8 mouse cellular contexts compared by ENCODE assay signal in genomic region chr10:88732309-88732622, GRCm38 (mm10). TPM values are rescaled to one million over a fixed set of nuclear protein-coding genes. Genes with fewer than 3 reads are reported as not detected.
A peak's percentile ranks its signal among the peaks of the same experiment; 100 is the strongest.
DNase-seq lines count a peak whose midpoint lies in the region; ATAC-seq and TF ChIP-seq lines count a peak whose summit lies in the region.

No protein-coding gene starts in this region.

- H3K4me2 ChIP-seq in heart, embryonic 14.5 days (ENCODE audit: low read length) = peak overlapping the region; percentile 95
- peak overlapping the region; percentile 85 for H3K4me2 ChIP-seq in heart, postnatal 0 days (ENCODE audit: low read depth, low read length)

- H3K4me3 ChIP-seq in heart, embryonic 14.5 days (ENCODE audit: control insufficient read depth in 1 of 2, insufficient read depth in 1 of 2, low read depth in 1 of 2, low read length in 2 of 2) = peak overlapping the region; percentile 92 to 99
- peak overlapping the region; percentile 98 for H3K4me3 ChIP-seq in heart, postnatal 0 days (ENCODE audit: low read depth, low read length)

- peaks cover 6 to 11% of the 10 kb centered on the region in 2 experiments for H3K4me1 ChIP-seq in heart, embryonic 14.5 days (ENCODE audit: control insufficient read depth in 2 of 2, insufficient read depth in 2 of 2, low read length in 2 of 2)
- peaks cover 10% of the 10 kb centered on the region; the same call in 1 of the 2 replicates for H3K4me1 ChIP-seq in heart, postnatal 0 days (ENCODE audit: control insufficient read depth, insufficient read depth)

- H3K27me3 ChIP-seq in heart, embryonic 14.5 days (ENCODE audit: control insufficient read depth, insufficient read depth, low read length) = no peaks in the 10 kb centered on the region
- H3K27me3 ChIP-seq in heart, postnatal 0 days (ENCODE audit: control insufficient read depth, insufficient read depth, low read length) = no peaks in the 10 kb centered on the region

- no peaks in the 10 kb centered on the region for H3K9me3 ChIP-seq in heart, embryonic 14.5 days (ENCODE audit: control insufficient read depth, low read length)
- H3K9me3 ChIP-seq in heart, postnatal 0 days (replicated peaks; ENCODE audit: control insufficient read depth, low read length) = no peaks in the 10 kb centered on the region

- TF ChIP-seq CTCF in heart, postnatal 0 days (IDR thresholded peaks at IDR 0.05; ENCODE audit: low read depth) = no peak

- no peak overlapping the region for H3K27ac ChIP-seq in heart, embryonic 14.5 days (replicated peaks in 1 of 2; ENCODE audit: control insufficient read depth in 1 of 2, insufficient read depth in 1 of 2, low read depth in 2 of 2, low read length in 2 of 2)
- no peak overlapping the region for H3K27ac ChIP-seq in heart, postnatal 0 days (ENCODE audit: low read depth)

- no peak for ATAC-seq in heart, embryonic 14.5 days (ENCODE audit: insufficient number of reproducible peaks, insufficient read depth, low FRiP score, low read depth)
- ATAC-seq in heart, postnatal 0 days (ENCODE audit: insufficient read depth, low read depth) = no peak
- peak; percentile 77 for ATAC-seq in megakaryocyte-erythroid progenitor cell, adult 5-6 weeks (replicated peaks; ENCODE audit: low FRiP score, low TSS enrichment, poor library complexity, severe bottlenecking)

- TF ChIP-seq EP300 in heart, postnatal 0 days (IDR thresholded peaks at IDR 0.05; ENCODE audit: low read depth) = no peak

- peaks cover 17% of the 10 kb centered on the region for H3K36me3 ChIP-seq in heart, embryonic 14.5 days (ENCODE audit: control insufficient read depth, insufficient read depth, low read length)
- peaks cover 16% of the 10 kb centered on the region for H3K36me3 ChIP-seq in heart, postnatal 0 days (replicated peaks; ENCODE audit: control insufficient read depth, insufficient read depth, low read length)

- H3K9ac ChIP-seq in heart, embryonic 14.5 days (ENCODE audit: low read length) = peak overlapping the region; percentile 98
- H3K9ac ChIP-seq in heart, postnatal 0 days (replicated peaks; ENCODE audit: low read depth, low read length) = peak overlapping the region; percentile 97; the same call in 1 of the 2 replicates

- no peak for DNase-seq in heart, postnatal 25 days (ENCODE audit: low spot score)
- peak; percentile 14 for DNase-seq in MN1 (ENCODE audit: low spot score)
- DNase-seq in heart, postnatal 0 days (ENCODE audit: low spot score) = no peak
- DNase-seq in adrenal gland, adult 18-20 months (ENCODE audit: low spot score in 2 of 2) = no peak
- no peak for DNase-seq in frontal cortex, postnatal 10 days (ENCODE audit: low spot score in 2 of 2)
- no peak for DNase-seq in right cerebral cortex, postnatal 10 days (ENCODE audit: low spot score in 2 of 2)

- WGBS in heart, embryonic 14.5 days = 5% methylated on average over 6 of the region's 6 CpGs
- 8% methylated on average over 6 of the region's 6 CpGs for WGBS in heart, postnatal 0 days

- intact Hi-C loops in heart, postnatal 25 days (cut with DNase I) = loop anchor here (5.0 kb wide), 1 partner anchor 95 kb away; the partner anchor contains the start of gene Utp20

RNA-seq across cellular contexts. Expression of gene Arl1, which starts 1.6 kb away (rescaled TPM):
- 141 and 153 TPM in 2 replicates for polyA plus RNA-seq in heart, embryonic 14.5 days (2014; fragmentation: Nextera tagmentation; extraction: Ambion mirVana)
- total RNA-seq in heart, postnatal 25 days (2021) = 10 to 100 TPM; 83.2 to 86.4 TPM
- total RNA-seq in heart, postnatal 0 days (2014; rRNA removed; ENCODE audit: low replicate concordance) = 45.1 and 84.5 TPM in 2 replicates
- polyA plus RNA-seq in heart, postnatal 0 days (2015; fragmentation: Nextera tagmentation; extraction: Ambion mirVana) = 124 and 125 TPM in 2 replicates
- total RNA-seq in megakaryocyte-erythroid progenitor cell, adult 5-6 weeks (2014; fragmentation: Nextera tagmentation) = 36.5 and 51.3 TPM in 2 replicates
- 89.4 and 91.0 TPM in 2 replicates for total RNA-seq in megakaryocyte-erythroid progenitor cell, adult 5-6 weeks (2017)
- total RNA-seq in adrenal gland, adult 18-20 months (2021) = 100 to 1,000 TPM in 1 of 2 experiments, 10 to 100 TPM in 1; 96.8 to 104 TPM

RNA-seq across cellular contexts. Expression of gene Spic, which starts 47.5 kb away (rescaled TPM):
- polyA plus RNA-seq in heart, embryonic 14.5 days (2014; fragmentation: Nextera tagmentation; extraction: Ambion mirVana) = 0.36 and 0.45 TPM in 2 replicates
- under 1 TPM in 1 of 2 experiments, not detected in 1; 0.29 TPM for total RNA-seq in heart, postnatal 25 days (2021)
- total RNA-seq in heart, postnatal 0 days (2014; rRNA removed; ENCODE audit: low replicate concordance) = not detected in 2 replicates
- polyA plus RNA-seq in heart, postnatal 0 days (2015; fragmentation: Nextera tagmentation; extraction: Ambion mirVana) = 0.11 and 0.25 TPM in 2 replicates
- 1.5 TPM in 1 of 2 replicates, not detected in the other for total RNA-seq in megakaryocyte-erythroid progenitor cell, adult 5-6 weeks (2014; fragmentation: Nextera tagmentation)
- 0.61 TPM in 1 of 2 replicates, not detected in the other for total RNA-seq in megakaryocyte-erythroid progenitor cell, adult 5-6 weeks (2017)
- under 1 TPM in 1 of 2 experiments, not detected in 1; 0.58 TPM for total RNA-seq in adrenal gland, adult 18-20 months (2021)
